Mouse (Mus musculus) embryonic facial prominence, embryonic 12.5 days (tissue): ENCODE measurements around the gene Gm37240. TPM values are rescaled to one million over a fixed set of nuclear protein-coding genes. Genes with fewer than 3 reads are reported as not detected.

ENCODE experiments used
- ATAC-seq: fragments of 200-750 bp; cut with Nextera tagmentation; 2 replicates; pipeline ENCODE4 v1.8.0; 2017; ENCODE audit not compliant: insufficient number of reproducible peaks, insufficient read depth, low FRiP score, low TSS enrichment
- H3K27ac ChIP-seq: fragments of 300-500 bp; sonication (generic); 2 replicates; pipeline ENCODE4 v1.5.1; 2016; ENCODE audit warnings: mild to moderate bottlenecking
- H3K27me3 ChIP-seq: fragments of 300-500 bp; sonication (generic); 2 replicates; pipeline ENCODE4 v1.6.1; 2016; ENCODE audit warnings: mild to moderate bottlenecking, moderate library complexity
- H3K36me3 ChIP-seq: fragments of 300-500 bp; sonication (generic); 2 replicates; pipeline ENCODE4 v1.6.1; 2016; ENCODE audit warnings: mild to moderate bottlenecking
- H3K4me1 ChIP-seq: fragments of 300-500 bp; sonication (generic); 2 replicates; pipeline ENCODE4 v1.6.1; 2016
- H3K4me2 ChIP-seq: fragments of 300-500 bp; sonication (generic); replicated peaks from 2 replicates; pipeline ENCODE4 v1.6.1; 2016; ENCODE audit warnings: mild to moderate bottlenecking, moderate library complexity
- H3K4me3 ChIP-seq: fragments of 300-500 bp; sonication (generic); 2 replicates; pipeline ENCODE4 v1.5.1; 2016; ENCODE audit warnings: mild to moderate bottlenecking
- H3K9ac ChIP-seq: fragments of 300-500 bp; sonication (generic); 2 replicates; pipeline ENCODE4 v1.6.1; 2016; ENCODE audit warnings: mild to moderate bottlenecking, moderate library complexity
- H3K9me3 ChIP-seq: fragments of 300-500 bp; sonication (generic); 2 replicates; pipeline ENCODE4 v1.6.1; 2016; ENCODE audit warnings: mild to moderate bottlenecking, moderate library complexity
- WGBS: fragments of 180-500 bp; shearing (Covaris S2); methylation state at CpG from one replicate; pipeline ENCODE4 v1.1.7; 2016; 5-methylcytosine and 5-hydroxymethylcytosine counted together
- polyA plus RNA-seq: library from polyadenylated mRNA; unstranded; fragments of >200 nt; fragmentation: Nextera tagmentation; extraction: Ambion mirVana; gene quantifications from 2 replicates; pipeline ENCODE4 v1.2.1, GENCODE M21; 2016

Gm37240 gene
- polyA plus RNA-seq, 1 experiment from 2014 or later, result 4.0 TPM

- no peaks in the 10 kb centered on the region for H3K9me3 ChIP-seq
- no peak overlapping the region for H3K27ac ChIP-seq
- WGBS, result 84% methylated on average over 2 of the region's 2 CpGs
- H3K4me2 ChIP-seq, result no peak overlapping the region
- H3K4me1 ChIP-seq, result peaks cover 5% of the 10 kb centered on the region; the same call in 1 of the 2 replicates
- H3K27me3 ChIP-seq, result no peaks in the 10 kb centered on the region
- no peak for ATAC-seq
- H3K4me3 ChIP-seq, result no peak overlapping the region
- no peaks in the 10 kb centered on the region for H3K36me3 ChIP-seq
- no peak overlapping the region for H3K9ac ChIP-seq
Measured at GRCm38 (mm10) chr3:84686294-84686672, 1201.0 kb downstream of the Gm37240 start.

GRCm38 (mm10) chr3:84685662-84686293 is 1201.5 kb downstream of the Gm37240 start:
- Histone ChIP-seq H3K36me3 (no peaks in the 10 kb centered on the region), H3K4me1 (peaks cover 5% of the 10 kb centered on the region; the same call in 1 of the 2 replicates), H3K9ac (no peak overlapping the region), H3K27me3 (no peaks in the 10 kb centered on the region), H3K9me3 (no peaks in the 10 kb centered on the region), H3K4me2 (no peak overlapping the region), H3K27ac (no peak overlapping the region), H3K4me3 (no peak overlapping the region)
- 73% methylated on average over 8 of the region's 8 CpGs for whole genome bisulfite sequencing
- ATAC-seq, result no peak

- no peak for ATAC-seq
- Histone ChIP-seq H3K4me2 (no peak overlapping the region), H3K9ac (no peak overlapping the region), H3K4me3 (no peak overlapping the region), H3K36me3 (no peaks in the 10 kb centered on the region), H3K27ac (no peak overlapping the region), H3K4me1 (peaks cover 5% of the 10 kb centered on the region; the same call in 1 of the 2 replicates), H3K27me3 (no peaks in the 10 kb centered on the region), H3K9me3 (no peaks in the 10 kb centered on the region)
- 88% methylated on average over 6 of the region's 6 CpGs for WGBS
Measured at GRCm38 (mm10) chr3:84683788-84684187, 1203.5 kb downstream of the Gm37240 start.

- Histone ChIP-seq H3K4me1 (no peaks in the 10 kb centered on the region), H3K4me3 (no peak overlapping the region), H3K27me3 (no peaks in the 10 kb centered on the region), H3K36me3 (no peaks in the 10 kb centered on the region), H3K9ac (no peak overlapping the region), H3K4me2 (no peak overlapping the region), H3K9me3 (no peaks in the 10 kb centered on the region), H3K27ac (no peak overlapping the region)
- 79% methylated on average over 8 of the region's 8 CpGs for WGBS
- ATAC-seq, result no peak
Measured at GRCm38 (mm10) chr3:84681699-84682098, 1205.6 kb downstream of the Gm37240 start.

GRCm38 (mm10) chr3:84680062-84680461 is 1207.3 kb downstream of the Gm37240 start:
- no peaks in the 10 kb centered on the region for H3K36me3 ChIP-seq
- no peak overlapping the region for H3K9ac ChIP-seq
- no peaks in the 10 kb centered on the region for H3K9me3 ChIP-seq
- H3K4me2 ChIP-seq, result no peak overlapping the region
- no peak for ATAC-seq
- no peak overlapping the region for H3K27ac ChIP-seq
- H3K4me1 ChIP-seq, result no peaks in the 10 kb centered on the region
- 86% methylated on average over 7 of the region's 7 CpGs for WGBS
- no peaks in the 10 kb centered on the region for H3K27me3 ChIP-seq
- H3K4me3 ChIP-seq, result no peak overlapping the region

- Histone ChIP-seq H3K9me3 (no peaks in the 10 kb centered on the region), H3K4me3 (no peak overlapping the region), H3K4me1 (no peaks in the 10 kb centered on the region), H3K27ac (no peak overlapping the region), H3K9ac (no peak overlapping the region), H3K4me2 (no peak overlapping the region), H3K36me3 (no peaks in the 10 kb centered on the region), H3K27me3 (no peaks in the 10 kb centered on the region)
- no peak for ATAC-seq
- WGBS, result 88% methylated on average over 8 of the region's 8 CpGs
Measured at GRCm38 (mm10) chr3:84679542-84679941, 1207.8 kb downstream of the Gm37240 start.

- H3K9ac ChIP-seq, result no peak overlapping the region
- no peaks in the 10 kb centered on the region for H3K4me1 ChIP-seq
- ATAC-seq, result no peak
- 76% methylated on average over 5 of the region's 5 CpGs for WGBS
- no peaks in the 10 kb centered on the region for H3K27me3 ChIP-seq
- H3K36me3 ChIP-seq, result no peaks in the 10 kb centered on the region
- H3K4me2 ChIP-seq, result no peak overlapping the region
- H3K4me3 ChIP-seq, result no peak overlapping the region
- H3K9me3 ChIP-seq, result no peaks in the 10 kb centered on the region
- no peak overlapping the region for H3K27ac ChIP-seq
Measured at GRCm38 (mm10) chr3:84678891-84679290, 1208.4 kb downstream of the Gm37240 start.

- Histone ChIP-seq H3K4me1 (no peaks in the 10 kb centered on the region), H3K9me3 (no peaks in the 10 kb centered on the region), H3K27me3 (no peaks in the 10 kb centered on the region), H3K4me3 (no peak overlapping the region), H3K36me3 (no peaks in the 10 kb centered on the region), H3K9ac (no peak overlapping the region), H3K27ac (no peak overlapping the region), H3K4me2 (no peak overlapping the region)
- WGBS, result 64% methylated on average over 5 of the region's 5 CpGs
- ATAC-seq, result no peak
Measured at GRCm38 (mm10) chr3:84675710-84676109, 1211.6 kb downstream of the Gm37240 start.

- 88% methylated on average over 6 of the region's 6 CpGs for WGBS
- Histone ChIP-seq H3K36me3 (no peaks in the 10 kb centered on the region), H3K27ac (no peak overlapping the region), H3K9ac (no peak overlapping the region), H3K27me3 (no peaks in the 10 kb centered on the region), H3K4me2 (no peak overlapping the region), H3K4me1 (no peaks in the 10 kb centered on the region), H3K9me3 (no peaks in the 10 kb centered on the region), H3K4me3 (no peak overlapping the region)
- 0 out of 2 replicates have a peak, but pooled peaks have one; percentile 47 for ATAC-seq
Measured at GRCm38 (mm10) chr3:84673552-84673951, 1213.8 kb downstream of the Gm37240 start.

- H3K36me3 ChIP-seq, result no peaks in the 10 kb centered on the region
- no peak overlapping the region for H3K4me2 ChIP-seq
- no peak overlapping the region for H3K4me3 ChIP-seq
- H3K27me3 ChIP-seq, result peaks cover 4% of the 10 kb centered on the region; the same call in 1 of the 2 replicates
- ATAC-seq, result no peak
- H3K9me3 ChIP-seq, result no peaks in the 10 kb centered on the region
- WGBS, result 92% methylated on average over 12 of the region's 12 CpGs
- H3K9ac ChIP-seq, result no peak overlapping the region
- no peak overlapping the region for H3K27ac ChIP-seq
- no peaks in the 10 kb centered on the region for H3K4me1 ChIP-seq
Measured at GRCm38 (mm10) chr3:84672136-84672535, 1215.2 kb downstream of the Gm37240 start.

GRCm38 (mm10) chr3:84668957-84669356 is 1218.4 kb downstream of the Gm37240 start:
- WGBS, result 81% methylated on average over 3 of the region's 3 CpGs
- Histone ChIP-seq H3K4me2 (no peak overlapping the region), H3K9me3 (no peaks in the 10 kb centered on the region), H3K4me1 (peaks cover 16% of the 10 kb centered on the region), H3K27me3 (peaks cover 30% of the 10 kb centered on the region), H3K9ac (no peak overlapping the region), H3K36me3 (no peaks in the 10 kb centered on the region), H3K4me3 (no peak overlapping the region), H3K27ac (no peak overlapping the region)
- ATAC-seq, result no peak

GRCm38 (mm10) chr3:84665255-84666073 is 1221.9 kb downstream of the Gm37240 start:
- ATAC-seq, result peak; percentile 57
- peaks cover 33% of the 10 kb centered on the region for H3K27me3 ChIP-seq
- H3K4me1 ChIP-seq, result peaks cover 18% of the 10 kb centered on the region
- 3% methylated on average over 21 of the region's 21 CpGs for WGBS
- peak overlapping the region; percentile 60 for H3K4me2 ChIP-seq
- H3K27ac ChIP-seq, result no peak overlapping the region
- H3K4me3 ChIP-seq, result peak overlapping the region; percentile 29
- H3K9ac ChIP-seq, result 0 out of 2 replicates have a peak overlapping the region, but pooled peaks have one; percentile 5
- no peaks in the 10 kb centered on the region for H3K36me3 ChIP-seq
- no peaks in the 10 kb centered on the region for H3K9me3 ChIP-seq
